Mouse (Mus musculus): ENCODE data around the gene Nr2e1. TPM values are rescaled to one million over a fixed set of nuclear protein-coding genes. Genes with fewer than 3 reads are reported as not detected.
A peak's percentile ranks its signal among the peaks of the same experiment; 100 is the strongest.

Gene Nr2e1
- polyA plus RNA-seq, 1 experiment from 2014 or later, result 117 TPM

DNA sequence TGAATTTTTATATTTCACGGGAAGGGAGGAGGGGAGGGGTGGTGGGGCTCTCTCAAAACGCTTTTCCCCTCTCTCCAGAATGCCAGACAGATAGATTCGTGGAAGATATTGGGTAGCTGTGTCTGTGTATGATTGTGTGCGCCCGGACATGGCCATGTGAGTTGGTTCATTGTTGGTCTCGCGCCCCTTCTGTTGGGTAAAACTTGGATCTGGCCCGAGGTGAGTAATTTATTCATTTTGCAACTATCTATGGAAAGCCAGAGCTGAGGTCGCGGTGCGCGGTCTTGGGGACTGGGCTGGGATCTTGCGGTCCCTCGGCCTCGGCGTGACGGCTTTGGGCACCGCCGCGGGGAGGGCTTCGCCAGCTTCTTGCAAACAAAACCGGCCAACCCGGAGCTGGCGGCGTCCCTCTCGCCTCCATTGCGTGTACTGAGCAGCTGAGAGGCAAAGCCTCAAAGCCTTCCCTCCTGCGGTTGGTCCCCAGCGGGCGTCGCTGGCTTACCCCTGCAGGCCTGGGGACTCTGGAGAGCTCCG lies 537 bp upstream of the Nr2e1 start:
- DNase-seq (ENCODE audit: low spot score) (peak; percentile 82), ATAC-seq (replicated peaks; ENCODE audit: low FRiP score) (peak; percentile 9)
- Histone ChIP-seq H3K4me1 (replicated peaks; ENCODE audit: control insufficient read depth, insufficient read depth, low read length) (peaks cover 25% of the 10 kb centered on the region), H3K4me3 (ENCODE audit: low read depth, low read length) (peak overlapping the region; percentile 74), H3K4me2 (ENCODE audit: low read depth, low read length, severe bottlenecking) (peak overlapping the region; percentile 92), H3K9ac (ENCODE audit: low read length) (peak overlapping the region; percentile 99), H3K27ac (ENCODE audit: low read depth, low read length) (peak overlapping the region; percentile 90), H3K27me3 (ENCODE audit: control insufficient read depth, insufficient read depth, low read length) (peaks cover 7% of the 10 kb centered on the region; the same call in 1 of the 2 replicates), H3K9me3 (ENCODE audit: control insufficient read depth, low read length) (no peaks in the 10 kb centered on the region), H3K36me3 (ENCODE audit: control insufficient read depth, insufficient read depth, low read length) (no peaks in the 10 kb centered on the region; the same call in 1 of the 2 replicates)
- under 1% methylated on average over 32 of the region's 32 CpGs for WGBS

DNA sequence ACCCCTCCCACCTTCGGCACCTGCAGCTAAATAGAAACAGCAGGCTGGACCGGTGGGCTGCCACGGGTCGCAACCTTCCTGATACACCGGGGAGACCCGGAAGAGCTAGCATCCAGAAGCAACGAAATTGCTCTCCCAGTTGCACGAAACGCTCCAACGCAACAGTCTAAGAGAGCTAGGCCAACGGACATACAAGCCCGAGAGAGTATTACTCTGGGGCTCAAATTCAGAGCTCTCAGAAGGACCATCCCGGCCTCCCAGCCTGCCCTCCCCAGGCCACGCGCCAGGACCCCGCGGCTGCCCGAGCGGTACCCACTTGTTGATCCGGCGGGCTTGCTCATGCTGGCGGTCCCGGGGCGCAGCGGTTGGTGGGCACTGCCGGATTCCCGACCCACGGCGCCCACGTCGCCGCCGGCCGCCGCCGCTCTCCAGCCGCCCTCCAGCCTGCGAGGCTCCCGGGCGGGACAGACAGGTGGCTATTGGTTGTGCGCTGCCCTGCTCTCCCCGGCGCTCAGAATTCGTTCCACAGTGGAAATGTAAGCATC lies 794 bp downstream of the Nr2e1 start:
- H3K4me3 ChIP-seq (ENCODE audit: low read depth, low read length), result peak overlapping the region; percentile 74
- DNase-seq (ENCODE audit: low spot score), result peak; percentile 75
- H3K36me3 ChIP-seq (ENCODE audit: control insufficient read depth, insufficient read depth, low read length), result no peaks in the 10 kb centered on the region; the same call in none of the 2 replicates
- H3K4me1 ChIP-seq (replicated peaks; ENCODE audit: control insufficient read depth, insufficient read depth, low read length), result peaks cover 22% of the 10 kb centered on the region
- peak overlapping the region; percentile 92 for H3K4me2 ChIP-seq (ENCODE audit: low read depth, low read length, severe bottlenecking)
- peak overlapping the region; percentile 94 for H3K27ac ChIP-seq (ENCODE audit: low read depth, low read length)
- peaks cover 5% of the 10 kb centered on the region; the same call in 1 of the 2 replicates for H3K27me3 ChIP-seq (ENCODE audit: control insufficient read depth, insufficient read depth, low read length)
- WGBS, result under 1% methylated on average over 44 of the region's 44 CpGs
- no peak for ATAC-seq (replicated peaks; ENCODE audit: low FRiP score)
- no peaks in the 10 kb centered on the region for H3K9me3 ChIP-seq (ENCODE audit: control insufficient read depth, low read length)
- H3K9ac ChIP-seq (ENCODE audit: low read length), result peak overlapping the region; percentile 99

DNA sequence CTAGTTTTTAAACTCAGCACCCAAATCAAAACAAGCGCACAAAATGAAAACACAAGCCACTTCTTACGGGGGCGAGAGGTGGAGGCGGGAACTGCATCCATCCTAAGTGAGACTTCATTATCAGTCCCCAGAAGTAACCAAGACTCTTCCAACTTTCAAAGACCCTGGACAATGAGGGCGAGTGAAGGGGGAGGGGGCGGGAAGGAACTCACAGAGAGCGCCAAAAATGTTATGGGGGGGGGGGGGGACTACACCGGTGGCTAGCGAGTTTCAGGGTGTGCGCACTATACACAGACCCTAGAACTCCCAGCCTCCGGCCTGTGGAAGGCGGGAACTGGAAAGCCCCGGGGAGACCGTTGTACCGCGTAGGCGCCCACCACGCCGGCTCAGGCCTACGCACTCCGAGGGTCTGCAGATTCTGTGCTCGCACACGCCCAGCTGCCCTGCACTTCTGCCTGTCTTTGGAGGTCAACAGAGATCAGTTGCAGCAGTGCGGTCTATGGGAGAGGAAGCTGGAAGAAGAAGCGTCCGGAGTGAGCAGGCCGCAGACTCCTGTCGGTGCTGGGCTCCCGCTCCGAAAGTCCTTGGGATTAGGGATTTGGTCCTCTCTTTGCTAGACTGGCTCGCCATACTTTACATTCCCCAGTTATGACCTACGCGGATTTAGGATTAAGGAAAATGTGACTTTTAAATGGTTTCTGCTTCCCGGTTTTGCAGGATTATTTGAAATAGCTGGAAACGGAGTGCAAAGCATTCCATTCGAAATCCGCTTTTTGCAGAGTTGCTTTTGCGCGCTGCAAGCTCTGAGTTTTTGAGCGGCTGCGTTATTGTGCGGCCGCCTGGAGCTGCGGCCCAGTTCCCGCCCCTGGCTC lies 1.5 kb downstream of the Nr2e1 start:
- peak overlapping the region; percentile 94 for H3K27ac ChIP-seq (ENCODE audit: low read depth, low read length)
- peak overlapping the region; percentile 92 for H3K4me2 ChIP-seq (ENCODE audit: low read depth, low read length, severe bottlenecking)
- H3K9ac ChIP-seq (ENCODE audit: low read length), result peak overlapping the region; percentile 99
- ATAC-seq (replicated peaks; ENCODE audit: low FRiP score), result 0 out of 2 replicates have a peak, but pooled peaks have one; percentile 8
- no peaks in the 10 kb centered on the region for H3K9me3 ChIP-seq (ENCODE audit: control insufficient read depth, low read length)
- H3K36me3 ChIP-seq (ENCODE audit: control insufficient read depth, insufficient read depth, low read length), result no peaks in the 10 kb centered on the region; the same call in none of the 2 replicates
- under 1% methylated on average over 45 of the region's 45 CpGs for WGBS
- H3K4me1 ChIP-seq (replicated peaks; ENCODE audit: control insufficient read depth, insufficient read depth, low read length), result peaks cover 23% of the 10 kb centered on the region
- peak; percentile 80 for DNase-seq (ENCODE audit: low spot score)
- H3K27me3 ChIP-seq (ENCODE audit: control insufficient read depth, insufficient read depth, low read length), result peaks cover 4% of the 10 kb centered on the region; the same call in 1 of the 2 replicates
- peak overlapping the region; percentile 74 for H3K4me3 ChIP-seq (ENCODE audit: low read depth, low read length)

DNA sequence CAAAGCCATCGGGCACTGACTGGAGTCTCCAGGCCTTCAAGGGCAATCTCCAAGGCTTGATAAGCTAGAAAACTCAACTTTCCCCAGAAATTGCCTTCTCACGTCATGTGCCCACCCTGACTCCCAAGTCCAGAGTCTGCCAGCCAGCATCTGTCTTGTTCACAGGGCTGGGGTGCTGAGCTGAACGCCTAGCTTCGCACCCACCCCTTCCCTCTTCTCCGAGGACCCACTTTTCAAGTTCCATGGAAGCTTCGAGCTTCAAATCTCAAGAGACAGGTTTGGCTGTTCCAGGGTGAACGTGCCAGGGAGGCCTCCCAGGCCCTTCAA lies 2.5 kb downstream of the Nr2e1 start:
- Histone ChIP-seq H3K36me3 (ENCODE audit: control insufficient read depth, insufficient read depth, low read length) (no peaks in the 10 kb centered on the region; the same call in 1 of the 2 replicates), H3K4me1 (replicated peaks; ENCODE audit: control insufficient read depth, insufficient read depth, low read length) (peaks cover 21% of the 10 kb centered on the region), H3K9me3 (ENCODE audit: control insufficient read depth, low read length) (no peaks in the 10 kb centered on the region), H3K9ac (ENCODE audit: low read length) (peak overlapping the region; percentile 99), H3K27me3 (ENCODE audit: control insufficient read depth, insufficient read depth, low read length) (peaks cover 4% of the 10 kb centered on the region), H3K4me3 (ENCODE audit: low read depth, low read length) (peak overlapping the region; percentile 74), H3K4me2 (ENCODE audit: low read depth, low read length, severe bottlenecking) (peak overlapping the region; percentile 92), H3K27ac (ENCODE audit: low read depth, low read length) (peak overlapping the region; percentile 94)
- WGBS, result 2% methylated on average over 7 of the region's 7 CpGs
- DNase-seq (ENCODE audit: low spot score), result no peak
- no peak for ATAC-seq (replicated peaks; ENCODE audit: low FRiP score)

DNA sequence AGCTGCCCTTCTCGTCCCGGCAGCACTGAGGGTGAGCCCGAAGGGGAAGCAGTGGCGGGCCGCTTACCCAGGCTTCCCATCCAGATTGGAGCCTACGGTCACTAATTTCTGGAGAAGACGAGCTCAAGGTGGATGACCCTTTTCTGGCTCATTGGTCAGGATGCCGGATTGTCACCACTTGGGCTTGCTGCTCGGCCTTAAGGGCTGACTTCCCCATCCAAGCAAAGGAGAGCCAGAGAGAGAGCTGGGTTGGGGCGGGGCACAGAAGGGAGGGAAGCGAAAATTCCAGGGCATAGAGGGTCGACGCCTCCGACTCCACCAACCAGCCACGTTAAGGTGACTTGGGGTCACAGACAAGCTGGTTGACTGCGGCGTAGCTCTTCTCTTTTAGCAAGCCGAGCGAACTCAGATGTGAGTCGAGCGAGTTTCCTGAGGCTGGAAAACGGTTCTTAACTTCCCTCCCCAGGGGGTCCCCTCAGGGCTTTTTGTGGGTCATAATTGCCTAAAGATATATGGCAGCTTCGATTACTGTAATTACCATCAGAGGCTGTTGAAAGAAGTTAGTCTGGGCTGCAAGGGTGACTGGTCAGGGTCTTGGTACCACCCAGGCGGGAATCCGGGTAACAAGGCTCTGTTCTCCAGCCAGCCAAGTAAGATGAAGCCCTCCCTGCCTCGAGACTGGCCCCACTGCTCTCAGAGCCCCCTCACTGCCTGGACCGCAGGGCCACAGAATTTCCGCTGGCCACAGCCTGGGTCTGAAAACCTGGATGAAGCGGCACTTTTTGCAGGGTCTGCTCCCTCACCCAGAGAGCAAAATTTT lies 3.1 kb downstream of the Nr2e1 start:
- H3K9me3 ChIP-seq (ENCODE audit: control insufficient read depth, low read length), result no peaks in the 10 kb centered on the region
- H3K27ac ChIP-seq (ENCODE audit: low read depth, low read length), result peak overlapping the region; percentile 94
- peak overlapping the region; percentile 92 for H3K4me2 ChIP-seq (ENCODE audit: low read depth, low read length, severe bottlenecking)
- H3K9ac ChIP-seq (ENCODE audit: low read length), result peak overlapping the region; percentile 99
- peak overlapping the region; percentile 74 for H3K4me3 ChIP-seq (ENCODE audit: low read depth, low read length)
- ATAC-seq (replicated peaks; ENCODE audit: low FRiP score) (no peak), DNase-seq (ENCODE audit: low spot score) (peak; percentile 69)
- no peaks in the 10 kb centered on the region; the same call in 1 of the 2 replicates for H3K36me3 ChIP-seq (ENCODE audit: control insufficient read depth, insufficient read depth, low read length)
- H3K4me1 ChIP-seq (replicated peaks; ENCODE audit: control insufficient read depth, insufficient read depth, low read length), result peaks cover 20% of the 10 kb centered on the region
- H3K27me3 ChIP-seq (ENCODE audit: control insufficient read depth, insufficient read depth, low read length), result peaks cover 4% of the 10 kb centered on the region
- WGBS, result under 1% methylated on average over 29 of the region's 29 CpGs

DNA sequence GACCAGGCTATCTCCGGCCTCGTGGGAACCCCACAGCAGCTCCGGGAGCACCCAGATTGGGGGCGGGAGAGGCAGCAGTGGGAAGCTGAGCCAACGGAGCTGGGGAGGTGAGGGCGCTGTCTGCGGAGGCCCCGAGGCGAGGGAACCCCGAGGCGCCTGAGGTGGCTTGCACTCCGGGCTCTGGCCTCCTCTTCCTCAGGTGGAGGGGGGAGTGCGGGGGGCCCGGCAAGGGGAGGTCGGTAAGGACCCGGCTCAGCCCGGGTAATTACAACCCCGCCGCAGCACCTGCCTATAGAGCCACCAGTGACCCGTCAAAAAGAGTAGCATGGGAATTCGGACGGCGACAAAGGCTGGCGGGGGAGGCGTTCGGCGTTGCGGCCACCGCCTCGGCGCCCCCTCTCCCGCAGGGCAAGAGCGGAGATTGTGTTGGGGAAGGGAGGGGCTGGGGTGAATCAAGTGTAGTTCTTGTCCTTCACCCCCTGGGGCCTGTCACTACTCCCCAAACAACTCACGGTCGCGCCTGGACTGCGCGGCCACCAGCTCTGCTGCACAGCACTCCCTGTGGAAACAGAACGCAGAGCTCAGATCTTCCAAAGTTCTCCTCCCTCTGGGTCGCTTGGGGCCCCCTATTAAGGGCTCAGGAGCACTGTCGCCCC lies 3.8 kb downstream of the Nr2e1 start:
- DNase-seq (ENCODE audit: low spot score), result peak; percentile 84

DNA sequence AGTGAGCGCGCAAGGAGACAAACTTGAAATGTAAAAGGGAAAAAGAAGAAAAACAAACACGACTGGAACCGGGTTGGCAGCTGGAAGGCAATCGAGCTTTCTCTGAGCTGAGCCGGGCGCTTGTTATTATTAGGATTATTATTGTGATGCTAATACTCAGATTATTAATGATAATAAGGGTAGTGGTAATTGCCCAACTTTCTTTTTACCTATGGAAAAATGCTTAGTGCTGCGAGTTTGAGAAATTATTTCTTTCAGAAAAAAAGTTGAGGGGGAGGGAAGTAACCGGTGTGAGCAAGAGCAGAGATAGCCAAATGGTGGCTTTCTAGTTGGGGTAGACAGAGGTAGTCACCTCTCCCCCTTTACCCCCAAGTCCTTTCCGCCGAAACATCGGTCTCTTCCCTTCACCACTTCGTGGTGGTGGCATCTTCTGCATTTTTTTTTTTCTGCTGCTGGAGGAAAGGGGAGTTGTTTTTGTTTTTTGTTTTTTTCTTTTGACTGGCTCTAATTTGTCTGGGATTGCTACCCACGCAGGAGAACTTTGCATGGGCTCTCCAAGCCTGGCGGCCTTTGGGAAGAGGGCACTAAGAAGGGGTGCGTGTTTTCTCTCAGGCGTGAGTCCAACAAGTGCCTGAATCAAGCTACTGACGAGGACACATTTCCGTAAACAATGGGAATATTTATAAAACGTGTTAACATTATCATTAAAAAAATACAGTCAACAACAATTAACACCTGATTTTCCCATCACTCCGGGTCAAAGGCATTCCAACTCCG lies 4.5 kb downstream of the Nr2e1 start:
- Histone ChIP-seq H3K9me3 (ENCODE audit: control insufficient read depth, low read length) (no peaks in the 10 kb centered on the region), H3K9ac (ENCODE audit: low read length) (peak overlapping the region; percentile 99), H3K4me1 (replicated peaks; ENCODE audit: control insufficient read depth, insufficient read depth, low read length) (peaks cover 31% of the 10 kb centered on the region), H3K36me3 (ENCODE audit: control insufficient read depth, insufficient read depth, low read length) (no peaks in the 10 kb centered on the region; the same call in 1 of the 2 replicates), H3K4me2 (ENCODE audit: low read depth, low read length, severe bottlenecking) (peak overlapping the region; percentile 92), H3K27me3 (ENCODE audit: control insufficient read depth, insufficient read depth, low read length) (peaks cover 5% of the 10 kb centered on the region), H3K4me3 (ENCODE audit: low read depth, low read length) (peak overlapping the region; percentile 74), H3K27ac (ENCODE audit: low read depth, low read length) (peak overlapping the region; percentile 94)
- ATAC-seq (replicated peaks; ENCODE audit: low FRiP score), result no peak
- DNase-seq (ENCODE audit: low spot score), result no peak
- under 1% methylated on average over 22 of the region's 22 CpGs for WGBS

More for the DNA sequence above, 3.8 kb downstream of the Nr2e1 start:
- Histone ChIP-seq H3K4me2 (ENCODE audit: low read depth, low read length, severe bottlenecking) (peak overlapping the region; percentile 92), H3K4me1 (replicated peaks; ENCODE audit: control insufficient read depth, insufficient read depth, low read length) (peaks cover 24% of the 10 kb centered on the region), H3K9me3 (ENCODE audit: control insufficient read depth, low read length) (no peaks in the 10 kb centered on the region), H3K4me3 (ENCODE audit: low read depth, low read length) (peak overlapping the region; percentile 74), H3K27me3 (ENCODE audit: control insufficient read depth, insufficient read depth, low read length) (peaks cover 4% of the 10 kb centered on the region), H3K36me3 (ENCODE audit: control insufficient read depth, insufficient read depth, low read length) (no peaks in the 10 kb centered on the region; the same call in 1 of the 2 replicates), H3K9ac (ENCODE audit: low read length) (peak overlapping the region; percentile 99), H3K27ac (ENCODE audit: low read depth, low read length) (peak overlapping the region; percentile 94)
- under 1% methylated on average over 39 of the region's 41 CpGs for WGBS
- ATAC-seq (replicated peaks; ENCODE audit: low FRiP score), result peak; percentile 42
